Mouse (Mus musculus): ENCODE data around the gene Sox30.

The Sox30 gene

DNA sequence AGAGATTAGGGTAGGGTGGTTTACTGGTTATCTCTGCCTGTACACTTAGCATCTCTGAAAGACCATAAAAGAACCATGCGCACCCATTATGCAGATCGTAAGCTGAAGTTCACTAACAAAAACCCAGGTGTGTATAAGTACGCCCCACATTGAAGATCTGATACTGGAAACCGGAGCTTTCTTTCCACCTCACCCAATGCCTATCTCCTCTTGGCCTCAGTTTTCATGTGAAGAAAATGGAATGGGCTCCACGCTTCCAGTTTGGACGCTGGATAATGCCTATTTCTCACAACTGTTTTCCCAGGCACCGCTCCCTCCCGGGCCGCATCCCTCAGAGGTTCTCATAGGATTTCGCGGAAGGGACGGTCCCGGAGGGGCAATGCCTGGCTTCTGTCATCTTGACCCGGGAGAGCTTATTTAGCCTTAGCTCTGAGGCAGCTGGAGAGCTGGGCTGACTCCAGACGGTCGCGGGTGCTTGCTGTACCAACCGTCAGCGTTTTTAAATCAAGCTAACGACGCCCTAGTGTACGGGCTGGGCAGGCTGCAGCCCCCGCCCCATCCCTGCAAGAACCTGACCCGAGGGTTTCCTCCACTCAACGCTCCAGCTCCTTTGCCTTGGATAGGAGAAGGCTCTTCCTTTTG is 76.8 kb downstream of the Sox30 start:
- peak; percentile 24 to 41 for DNase-seq

- DNase-seq, result no peak
Observed at GRCm38 (mm10) chr11:46058011-46058410, 77.9 kb downstream of the Sox30 start.

GRCm38 (mm10) chr11:46058916-46059315 is 78.8 kb downstream of the Sox30 start:
- DNase-seq, result no peak

GRCm38 (mm10) chr11:46059887-46060650 is 80.0 kb downstream of the Sox30 start:
- peak in 1 of 2 experiments; percentile 35 for DNase-seq

DNA sequence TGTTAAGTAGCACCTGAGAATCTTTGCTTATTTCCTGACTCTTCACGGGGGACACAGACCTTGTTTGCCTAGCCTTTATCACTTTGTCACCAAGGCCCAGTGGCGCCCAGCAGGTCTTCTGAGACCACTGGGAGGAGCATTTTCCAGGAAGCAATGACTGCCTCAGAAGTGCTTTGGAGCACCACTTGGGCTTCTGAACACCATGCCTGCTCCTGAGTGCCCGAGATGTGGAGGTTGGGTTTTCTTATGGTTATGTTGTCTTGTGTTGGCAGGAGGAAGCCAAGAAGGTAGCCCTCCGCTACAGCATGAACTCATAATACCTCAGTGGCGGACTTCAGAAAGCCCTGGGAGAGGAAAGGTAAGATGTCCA is 80.5 kb downstream of the Sox30 start:
- DNase-seq, result no peak

GRCm38 (mm10) chr11:46061776-46062445 is 81.8 kb downstream of the Sox30 start:
- no peak for DNase-seq

DNA sequence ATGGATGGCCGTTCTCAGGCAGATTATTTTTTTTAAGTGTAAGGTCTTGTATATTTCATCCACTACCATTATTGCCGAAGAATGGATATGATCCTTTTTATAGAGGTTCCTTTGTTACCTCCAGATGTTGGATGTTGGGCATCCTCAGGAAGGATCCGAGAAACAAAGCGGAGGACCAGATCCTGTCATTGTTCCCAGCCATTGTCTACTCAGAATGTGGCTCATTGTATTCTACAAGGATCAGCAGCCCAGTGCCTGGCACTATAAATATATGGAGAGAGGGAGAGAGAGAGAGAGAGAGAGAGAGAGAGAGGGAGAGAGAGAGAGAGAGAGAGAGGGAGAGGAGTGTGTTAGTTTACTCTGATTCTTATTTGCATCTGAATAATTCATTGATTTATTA is 82.5 kb downstream of the Sox30 start:
- no peak for DNase-seq

- peak in 1 of 2 experiments; percentile 28 for DNase-seq
Observed at GRCm38 (mm10) chr11:46062993-46063731, 83.1 kb downstream of the Sox30 start.

DNA sequence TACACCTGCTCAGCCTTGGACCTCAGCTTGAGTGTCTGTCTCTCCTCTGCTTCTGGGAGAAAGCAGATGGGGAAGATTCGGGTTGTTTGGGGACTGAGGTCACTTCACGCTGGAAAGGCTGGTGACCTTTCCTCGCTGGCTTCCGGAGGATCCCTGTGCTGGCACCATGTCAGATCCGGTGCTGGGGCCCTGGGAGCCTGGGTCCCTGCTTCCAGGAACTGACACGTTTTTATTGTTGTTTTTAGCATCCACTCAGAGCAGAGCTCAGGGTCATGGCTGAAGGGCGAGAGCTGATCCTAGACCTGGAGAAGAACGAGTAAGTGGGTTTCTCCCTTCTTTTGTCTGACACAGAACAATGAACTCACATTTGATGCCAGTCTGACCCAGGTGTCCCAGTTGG is 84.7 kb downstream of the Sox30 start:
- peak in 1 of 2 experiments; percentile 29 for DNase-seq

DNA sequence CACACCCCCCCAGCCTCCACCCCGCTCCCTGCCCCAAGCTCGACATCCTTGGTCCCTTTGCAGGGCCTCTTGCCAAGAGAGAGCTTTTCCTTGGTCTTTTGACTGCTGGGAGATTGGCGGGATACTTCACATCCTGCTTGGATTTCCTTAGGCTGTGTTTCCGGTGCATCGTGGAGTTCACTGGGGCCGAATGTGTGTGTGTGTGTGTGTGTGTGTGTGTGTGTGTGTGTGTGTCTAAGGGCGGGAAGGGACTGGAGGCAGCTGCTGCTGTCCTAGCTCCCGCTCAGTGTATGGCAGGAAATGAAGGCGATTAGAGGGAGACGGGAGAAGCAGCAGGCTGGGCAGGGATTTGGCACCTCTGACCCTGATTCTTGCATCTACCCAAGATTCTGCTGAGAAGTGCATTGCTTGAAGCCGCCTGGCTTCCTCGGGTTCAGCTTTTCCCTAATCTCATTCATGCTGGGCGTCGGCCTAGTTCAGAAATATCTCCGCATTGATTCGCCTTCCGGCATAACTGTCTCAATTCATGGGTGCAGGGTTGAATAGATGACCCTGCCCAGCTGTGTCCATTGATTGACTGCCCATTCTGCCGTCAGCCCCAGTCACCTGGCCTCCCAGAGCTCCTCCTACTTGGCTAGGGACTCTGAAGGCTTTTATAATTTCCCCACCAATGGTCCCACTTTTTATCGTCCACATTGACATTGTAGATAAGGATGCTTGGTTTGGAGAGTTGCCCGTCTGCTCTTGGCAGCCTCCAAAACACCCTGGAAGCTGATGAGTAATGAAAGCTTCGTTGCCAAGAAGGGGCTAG is 85.3 kb downstream of the Sox30 start:
- DNase-seq, result peak; percentile 55 to 60
